Mouse (Mus musculus): ENCODE measurements around the gene Pik3cd.

- TF ChIP-seq TCF12 (IDR thresholded peaks at IDR 0.05; ENCODE audit: insufficient read depth, poor library complexity, severe bottlenecking) (no peak), SRF (IDR thresholded peaks at IDR 0.05; ENCODE audit: control insufficient read depth, insufficient read length, low read depth) (no peak)
Observed at GRCm38 (mm10) chr4:149719686-149720085, 17.3 kb upstream of the Pik3cd start.
